Mouse (Mus musculus) left cerebral cortex, postnatal 4 days (tissue): ENCODE results near the gene Slc12a3. TPM values are rescaled to one million over a fixed set of nuclear protein-coding genes. Genes with fewer than 3 reads are reported as not detected.
"Not testable (repeated sequence)": the region's sequence is repeated elsewhere in the genome, so short reads cannot be mapped to it uniquely, and the experiment has no call there.

Source experiments
- DNase-seq: peaks from one replicate; pipeline ENCODE4 v3.0.0-alpha.2; 2022
- intact Hi-C: fragments of 180-260 bp; cut with DNase I; formaldehyde crosslinking; loops from one replicate; pipeline ENCODE4 v1.15.1; 2025
- microRNA-seq: library from miRNA; unstranded; fragments of <30 nt; microRNA quantifications from one replicate; pipeline ENCODE4 v1.2.0, GENCODE M21; 2022
- total RNA-seq, 2 experiments: library from RNA; stranded (reverse); gene quantifications; 2 replicates each; pipeline ENCODE4 v1.2.3; 2021

Gene Slc12a3
- total RNA-seq, 2 experiments from 2014 or later = 0.28 to 0.54 TPM

DNA sequence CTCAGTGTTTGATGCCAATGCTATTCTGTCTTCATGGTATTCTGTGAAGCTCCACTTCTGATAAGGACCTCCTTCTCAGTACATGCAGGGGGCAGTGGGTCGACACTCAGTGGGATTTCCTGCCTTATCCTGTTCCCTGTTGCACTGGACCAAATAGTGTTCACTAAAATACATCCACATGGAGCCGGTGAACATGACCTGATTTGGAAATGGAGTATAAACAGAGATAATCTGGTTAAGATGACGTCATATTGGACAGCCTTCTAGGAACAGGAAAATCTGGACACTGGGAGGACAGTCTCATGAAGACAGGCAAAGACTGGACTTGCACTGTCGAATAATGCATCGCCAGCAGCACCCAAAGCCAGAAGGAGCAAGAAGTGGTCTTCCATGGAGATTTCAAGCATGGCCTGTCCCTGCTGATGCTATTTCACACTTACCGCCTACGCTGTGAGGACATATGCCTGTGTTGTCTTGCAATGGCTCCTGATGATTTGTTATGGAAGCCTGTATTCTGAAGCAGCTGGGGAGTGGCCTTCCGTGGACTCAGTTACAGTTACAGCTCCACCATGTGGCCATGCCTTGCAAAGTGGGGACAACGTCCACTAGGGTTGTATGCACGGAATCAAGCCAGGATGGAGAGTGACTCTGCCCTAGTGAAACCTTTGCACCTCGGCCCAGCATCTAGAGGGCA lies 68.1 kb downstream of the Slc12a3 start:
- peak; percentile 61 for DNase-seq
- intact Hi-C loops = loop anchor here (5.0 kb wide), 1 partner anchor 55 kb away; no protein-coding TSS in a partner anchor

DNA sequence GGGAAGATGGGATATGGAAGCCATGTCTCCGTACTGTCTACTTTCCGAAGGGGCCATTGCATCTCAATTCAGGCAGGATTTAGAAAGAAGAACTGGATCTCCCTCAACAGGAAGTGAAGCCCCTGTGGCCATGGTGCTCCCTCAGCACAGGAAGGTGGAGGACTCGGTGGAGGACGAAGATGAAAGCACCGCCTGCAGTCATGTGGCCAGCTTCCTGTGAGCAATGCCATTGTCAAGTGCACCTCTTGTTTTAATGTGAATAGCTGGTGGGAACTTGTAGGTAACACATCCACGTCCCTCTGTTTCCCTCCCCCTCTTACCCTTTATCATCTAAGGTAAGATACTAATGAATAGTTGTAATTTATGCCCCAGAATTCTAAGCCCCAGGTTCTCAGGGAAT lies 69.6 kb downstream of the Slc12a3 start:
- no peak for DNase-seq
- intact Hi-C loops = loop anchor here (5.0 kb wide), 1 partner anchor 56 kb away; no protein-coding TSS in a partner anchor

DNA sequence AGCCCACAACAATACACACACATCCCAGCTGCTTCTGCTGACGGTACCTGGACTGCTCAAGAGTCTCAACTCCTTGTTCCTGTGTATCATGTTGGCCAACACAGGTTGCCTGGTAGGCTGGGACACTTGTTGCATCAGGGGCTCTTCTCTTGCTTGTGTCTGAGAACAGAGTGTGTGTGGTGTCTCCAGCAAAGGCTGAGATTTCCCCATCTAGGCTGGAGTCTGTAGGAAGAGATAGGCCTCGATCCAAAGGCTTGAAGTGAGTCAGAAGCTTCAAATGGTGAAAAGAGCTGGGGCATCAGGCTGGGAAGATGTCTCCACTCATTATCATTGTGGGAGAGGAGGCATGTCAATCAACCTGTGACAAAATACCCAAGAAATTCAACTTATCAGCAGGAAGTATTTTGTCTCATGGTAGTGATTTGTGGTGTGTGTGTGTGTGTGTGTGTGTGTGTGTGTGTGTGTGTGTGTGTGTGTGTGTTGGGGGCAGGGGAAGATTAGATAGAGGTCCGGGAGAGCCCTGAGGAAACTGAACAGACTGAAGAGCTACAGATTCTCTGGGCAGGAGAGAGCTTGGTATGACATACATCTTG lies 70.5 kb downstream of the Slc12a3 start:
- no peak for DNase-seq
- intact Hi-C loops = loop anchor here (5.0 kb wide), 1 partner anchor 57 kb away; no protein-coding TSS in a partner anchor

DNA sequence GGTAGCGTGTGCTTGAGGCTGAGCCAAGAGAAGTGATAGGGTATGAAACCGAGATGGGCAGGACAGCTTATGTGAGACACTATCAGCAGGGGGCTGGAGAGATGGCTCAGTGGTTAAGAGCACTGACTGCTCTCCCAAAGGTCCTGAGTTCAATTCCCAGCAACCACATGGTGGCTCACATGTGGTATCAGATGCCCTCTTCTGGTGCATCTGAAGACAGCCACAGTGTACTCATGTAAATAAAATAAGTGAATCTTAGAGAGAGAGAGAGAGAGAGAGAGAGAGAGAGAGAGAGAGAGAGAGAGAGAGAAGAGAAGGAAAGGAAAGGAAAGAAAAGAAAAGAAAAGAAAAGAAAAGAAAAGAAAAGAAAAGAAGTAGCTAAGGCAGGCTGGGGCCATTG lies 71.0 kb downstream of the Slc12a3 start:
- intact Hi-C loops = loop anchor here (5.0 kb wide), 1 partner anchor 58 kb away; no protein-coding TSS in a partner anchor
- DNase-seq = not testable (repeated sequence)

DNA sequence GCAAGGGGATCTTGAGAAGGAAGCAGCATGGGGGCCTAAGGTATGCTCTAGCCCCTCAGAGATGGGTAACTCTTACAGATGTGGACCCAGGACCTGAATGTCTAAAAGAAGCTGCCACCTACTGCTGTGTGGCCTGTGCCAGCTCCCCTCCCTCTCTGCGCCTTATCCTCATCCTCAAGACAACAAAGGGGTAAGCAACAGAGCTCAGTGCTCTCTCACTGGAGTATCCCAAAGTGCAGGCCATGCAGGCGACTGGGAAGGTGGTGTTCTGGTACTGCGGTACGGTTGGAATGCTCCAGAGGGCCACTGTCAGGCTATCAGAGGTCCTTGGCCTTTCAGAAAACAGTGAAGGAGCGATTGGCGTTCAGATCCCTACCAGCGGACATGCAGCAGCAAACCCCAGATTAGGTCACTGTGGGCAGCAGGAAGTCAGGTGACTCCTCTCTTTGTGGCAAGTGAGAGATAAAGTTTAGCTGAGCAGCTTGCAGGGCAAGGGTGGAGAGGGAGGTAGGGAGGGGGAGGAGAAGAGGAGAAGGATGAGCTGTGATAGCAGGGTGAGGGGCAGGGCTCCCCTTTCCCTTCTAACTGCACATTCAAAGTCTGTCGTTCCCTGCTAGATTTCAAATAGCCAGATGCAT lies 79.6 kb downstream of the Slc12a3 start:
- DNase-seq = no peak
- intact Hi-C loops = no loop called here

DNA sequence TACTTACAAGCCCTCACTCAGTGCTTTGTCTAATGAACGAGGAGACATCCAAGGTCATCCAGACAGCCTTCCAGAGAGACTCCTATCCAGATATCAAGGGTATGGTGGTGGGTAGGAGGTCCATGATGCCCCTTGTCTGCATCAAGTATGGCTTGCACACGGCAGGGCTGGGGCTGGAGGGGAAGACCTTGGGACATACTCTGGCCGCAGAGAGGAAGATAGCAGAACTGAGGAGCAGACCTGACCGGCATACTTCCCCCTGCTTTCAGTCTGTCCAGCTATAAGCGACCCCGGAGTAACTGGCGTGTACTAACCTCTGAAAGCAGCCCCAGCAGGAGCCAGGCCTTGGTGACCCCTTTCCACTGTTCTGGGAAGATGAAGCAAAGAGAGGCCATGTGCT lies 80.5 kb downstream of the Slc12a3 start:
- intact Hi-C loops = no loop called here
- no peak for DNase-seq

DNA sequence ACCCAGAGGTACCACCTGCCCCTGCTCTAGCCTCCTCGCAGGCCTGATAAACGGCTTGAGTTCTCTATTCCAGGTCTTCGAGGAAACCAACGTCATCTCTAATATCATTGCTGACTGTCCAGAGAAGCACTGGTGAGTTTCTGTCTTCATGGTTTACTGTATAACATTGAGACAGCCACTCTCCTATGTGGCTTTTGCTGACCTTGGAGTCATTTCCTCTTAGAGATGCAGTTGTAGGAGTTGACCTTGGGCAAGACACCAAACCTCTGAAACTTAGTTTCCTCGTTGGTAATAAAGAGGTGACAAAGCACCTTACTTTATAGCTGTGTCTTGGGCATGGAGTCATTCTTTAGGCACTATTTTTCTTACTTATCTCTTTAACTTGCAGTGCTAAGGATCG lies 83.5 kb downstream of the Slc12a3 start:
- intact Hi-C loops = no loop called here
- no peak for DNase-seq

DNA sequence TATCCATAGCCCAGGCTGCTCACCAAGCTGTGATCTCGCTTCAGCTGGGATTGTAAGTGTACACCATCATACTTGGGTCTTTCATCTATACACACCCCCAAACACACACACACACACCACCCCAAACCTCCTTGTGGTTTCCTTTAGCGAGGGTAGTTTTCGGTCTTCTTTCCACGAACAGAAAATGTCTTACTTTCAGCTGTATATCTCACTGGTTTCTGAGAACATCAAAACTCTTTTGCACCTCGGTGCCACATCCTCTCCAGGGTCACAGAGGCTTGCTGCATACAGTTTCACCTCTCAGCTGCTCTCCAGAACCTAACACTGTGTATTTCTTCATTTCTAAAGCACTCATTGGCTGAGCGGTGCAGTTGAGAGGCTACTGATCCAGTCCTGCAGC lies 84.5 kb downstream of the Slc12a3 start:
- no peak for DNase-seq
- intact Hi-C loops = no loop called here

DNA sequence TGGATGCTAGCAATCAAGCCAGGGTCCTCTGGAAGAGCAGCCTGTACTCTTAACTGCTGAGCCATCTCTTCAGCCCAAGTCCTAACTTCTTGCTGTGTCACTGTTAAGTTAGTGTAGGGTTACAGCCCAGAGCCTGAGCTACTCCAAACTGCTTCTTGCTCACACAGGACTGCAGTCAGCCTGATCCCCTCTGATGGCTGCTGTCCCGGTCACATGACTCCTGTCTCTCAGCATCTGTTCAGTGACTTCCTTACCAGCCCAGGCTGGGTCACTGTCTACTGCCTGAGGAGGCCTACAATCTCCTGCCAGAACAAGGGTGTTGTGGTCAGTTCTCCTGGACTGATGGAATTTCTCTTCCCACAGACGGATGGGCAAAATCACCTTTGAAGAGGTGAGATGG lies 86.2 kb downstream of the Slc12a3 start:
- intact Hi-C loops = no loop called here

More for the DNA sequence above, 86.2 kb downstream of the Slc12a3 start:
- DNase-seq = no peak

Small RNA genes within 50 kb of the gene (microRNA-seq; reads per million reads assigned to microRNA genes)
- gene Mir138-2 = 737 reads per million, percentile 73 among the genes with 10 or more reads in this experiment

Other genes with a start within 250 kb of the Slc12a3 start
- 10 to 100 TPM; 15.8 to 16.1 TPM for gene Bbs2, start 230.3 kb upstream of the Slc12a3 start, total RNA-seq
- gene Mt4, start 192.0 kb upstream of the Slc12a3 start, total RNA-seq = not detected
- 100 to 1,000 TPM; 204 to 210 TPM for gene Mt3, start 176.6 kb upstream of the Slc12a3 start, total RNA-seq
- gene Mt2, start 156.5 kb upstream of the Slc12a3 start, total RNA-seq = 10 to 100 TPM; 48.9 to 50.5 TPM
- gene Mt1, start 150.1 kb upstream of the Slc12a3 start, total RNA-seq = 10 to 100 TPM; 40.5 to 51.0 TPM
- 10 to 100 TPM; 51.0 to 52.1 TPM for gene Nup93, start 114.6 kb upstream of the Slc12a3 start, total RNA-seq
- gene Herpud1, start 57.2 kb downstream of the Slc12a3 start, total RNA-seq = 10 to 100 TPM; 34.4 to 36.1 TPM
- gene Nlrc5, start 105.2 kb downstream of the Slc12a3 start, total RNA-seq = under 1 TPM; 0.30 to 0.81 TPM
- 10 to 100 TPM; 56.9 to 67.4 TPM for gene Cpne2, start 203.8 kb downstream of the Slc12a3 start, total RNA-seq